Mouse (Mus musculus) left cerebral cortex, adult 11 months (tissue): ENCODE results near the gene D17Wsu92e.

Experiments
- DNase-seq: peaks from one replicate; pipeline ENCODE4 v3.0.0; 2022; ENCODE audit warnings: low spot score

Gene D17Wsu92e

DNA sequence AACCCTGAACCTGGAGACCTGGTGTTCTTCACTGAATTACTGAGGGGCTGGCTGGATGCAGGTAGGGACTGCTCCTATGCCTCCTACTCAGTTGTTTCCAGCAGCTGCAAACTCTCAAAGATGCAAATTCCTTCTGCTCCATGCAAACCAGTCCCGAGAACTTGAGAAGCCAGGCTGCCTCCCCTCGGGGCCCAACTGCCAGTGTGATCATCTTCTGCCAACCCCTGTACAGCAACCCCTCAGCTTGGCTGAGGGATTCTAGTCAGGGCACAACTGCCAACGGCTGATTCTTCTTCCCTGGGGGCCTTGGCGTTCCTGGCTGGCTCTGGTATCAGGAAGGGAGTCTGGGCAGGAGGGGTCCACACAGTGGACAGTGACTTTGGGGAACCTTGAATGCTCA lies 74.0 kb downstream of the D17Wsu92e start:
- no peak for DNase-seq

DNA sequence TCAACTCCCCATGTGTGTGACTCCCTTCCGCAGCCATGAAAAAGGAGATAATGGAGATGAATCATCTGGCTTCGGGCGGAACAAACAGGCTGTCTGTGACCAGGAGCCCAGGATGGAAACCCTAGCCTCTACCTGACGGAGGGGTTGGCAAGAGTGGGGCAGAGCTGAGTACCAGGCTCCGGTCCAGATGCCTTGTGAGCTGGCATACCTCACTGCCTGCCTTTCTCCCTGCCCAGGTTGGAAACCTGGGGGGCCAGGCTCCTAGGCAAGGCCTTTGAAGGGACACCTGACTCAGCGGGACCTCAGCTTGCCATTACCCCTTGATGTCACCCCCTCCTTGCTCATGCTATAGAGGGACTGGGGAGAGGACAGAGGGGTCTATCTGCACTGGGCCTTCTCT lies 79.5 kb downstream of the D17Wsu92e start:
- no peak for DNase-seq

DNA sequence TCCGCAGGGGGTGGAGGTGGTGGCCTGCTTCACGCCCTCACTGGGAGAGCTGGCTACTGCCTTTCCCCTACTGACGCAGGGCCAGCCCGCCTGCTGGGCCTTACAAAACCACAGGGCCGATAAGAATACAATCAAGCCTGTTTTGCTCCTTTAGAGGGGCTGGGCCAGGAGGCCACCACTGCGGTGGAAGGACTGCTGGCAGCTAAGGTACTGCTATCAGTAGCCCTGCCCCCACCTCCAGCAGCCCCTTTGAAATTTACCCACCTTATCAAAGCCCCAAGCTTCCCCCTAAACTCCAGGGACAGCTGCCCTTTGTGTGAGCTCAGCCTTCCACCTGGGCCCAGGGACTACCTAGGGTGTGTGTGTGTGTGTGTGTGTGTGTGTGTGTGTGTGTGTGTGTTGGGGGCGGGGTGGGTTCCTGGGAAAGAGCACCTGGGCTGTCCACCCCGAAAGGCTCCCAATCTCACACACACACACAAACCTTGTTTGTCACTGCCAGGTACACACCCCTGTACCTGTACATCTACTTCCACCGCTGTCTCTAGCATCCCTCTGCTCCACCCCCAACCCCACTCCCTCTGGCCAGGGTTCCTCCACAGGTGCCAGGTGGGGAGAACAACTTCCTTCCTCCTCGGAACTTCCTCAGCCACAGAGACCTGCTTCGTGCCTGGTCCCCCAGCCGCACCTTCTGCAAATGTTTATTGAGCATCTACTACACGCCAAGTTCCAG lies 85.9 kb downstream of the D17Wsu92e start:
- DNase-seq: no peak

DNA sequence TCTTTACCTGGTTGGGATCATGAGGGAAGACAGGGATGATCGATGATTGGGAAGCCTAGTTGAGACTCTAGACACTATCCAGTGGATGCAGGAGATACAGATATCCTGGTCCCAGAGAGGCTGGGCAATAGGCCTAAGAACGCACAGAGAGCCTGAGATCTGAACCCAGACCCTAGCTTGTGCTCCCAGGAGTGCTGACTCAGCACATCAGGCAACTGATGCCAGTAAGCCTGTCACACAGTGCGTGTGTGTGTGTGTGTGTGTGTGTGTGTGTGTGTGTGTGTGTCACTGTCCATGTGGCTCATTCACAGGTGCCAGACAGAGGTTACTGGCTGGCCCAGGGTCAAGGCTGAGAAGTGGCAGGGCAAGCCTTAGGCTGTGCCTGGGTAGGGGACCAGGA lies 87.8 kb downstream of the D17Wsu92e start:
- DNase-seq: no peak

DNA sequence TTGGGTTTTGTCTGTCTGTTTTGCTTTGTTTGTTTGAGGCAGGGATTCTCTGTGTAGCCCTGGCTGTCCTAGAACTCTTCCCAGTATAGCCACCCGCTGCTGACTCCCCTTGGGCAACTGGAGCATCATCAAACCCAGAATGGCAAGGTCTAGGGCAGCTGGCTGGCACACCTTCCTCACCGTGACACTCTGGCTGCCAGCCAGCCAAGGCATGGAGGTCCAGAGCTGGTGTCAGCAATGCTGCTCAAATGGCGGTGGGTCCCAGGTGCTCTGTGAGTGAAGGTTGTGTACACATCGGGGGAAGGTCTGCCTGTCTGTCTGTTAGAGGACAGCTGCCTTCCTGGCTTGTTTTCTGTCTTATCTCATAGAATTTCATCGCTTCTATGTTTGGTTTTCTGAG lies 88.3 kb downstream of the D17Wsu92e start:
- no peak for DNase-seq

DNA sequence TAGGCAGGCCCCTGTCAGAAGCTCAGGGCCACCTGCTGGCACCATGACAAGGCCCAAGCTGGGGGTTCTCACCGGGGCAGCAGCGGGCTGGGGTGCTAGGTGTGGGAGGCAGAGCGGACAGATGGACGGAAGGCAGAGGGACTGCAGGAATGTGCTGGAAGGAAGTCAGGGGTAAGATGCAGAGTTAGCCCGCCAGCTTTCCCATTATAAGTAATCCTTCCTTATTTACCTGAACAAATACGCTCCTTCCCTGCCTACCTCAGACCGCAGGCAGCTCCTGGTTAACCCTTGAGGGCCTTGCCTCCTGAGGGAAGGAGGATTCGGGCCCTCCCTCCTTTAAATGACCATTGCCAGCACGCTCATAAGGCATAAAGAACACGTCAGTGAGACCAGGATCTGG lies 91.7 kb downstream of the D17Wsu92e start, which contains the start of gene Spdef:
TSS of gene Spdef (minus strand) at position 186 of the 400 bp plus-strand sequence.
- DNase-seq: no peak

DNA sequence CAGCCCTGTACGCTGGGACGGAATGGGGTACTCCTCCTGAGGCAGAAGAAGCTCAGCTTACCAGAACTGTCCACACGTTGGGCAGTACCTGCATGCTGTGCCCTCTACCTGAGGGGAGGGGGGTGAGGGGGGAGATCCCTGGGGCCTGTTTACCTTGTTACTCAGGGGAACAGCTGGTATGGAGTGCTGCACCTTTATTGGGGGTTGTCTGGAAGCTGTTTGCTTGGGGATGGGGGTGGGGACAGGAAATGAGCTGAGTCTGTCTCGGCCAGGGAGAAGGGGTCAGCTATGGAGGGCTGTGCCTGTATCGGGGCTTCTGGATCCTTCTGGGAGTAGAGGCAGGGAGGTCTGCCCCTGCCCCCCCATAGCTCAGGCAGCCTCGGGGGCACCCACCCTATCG lies 93.9 kb downstream of the D17Wsu92e start:
- no peak for DNase-seq

DNA sequence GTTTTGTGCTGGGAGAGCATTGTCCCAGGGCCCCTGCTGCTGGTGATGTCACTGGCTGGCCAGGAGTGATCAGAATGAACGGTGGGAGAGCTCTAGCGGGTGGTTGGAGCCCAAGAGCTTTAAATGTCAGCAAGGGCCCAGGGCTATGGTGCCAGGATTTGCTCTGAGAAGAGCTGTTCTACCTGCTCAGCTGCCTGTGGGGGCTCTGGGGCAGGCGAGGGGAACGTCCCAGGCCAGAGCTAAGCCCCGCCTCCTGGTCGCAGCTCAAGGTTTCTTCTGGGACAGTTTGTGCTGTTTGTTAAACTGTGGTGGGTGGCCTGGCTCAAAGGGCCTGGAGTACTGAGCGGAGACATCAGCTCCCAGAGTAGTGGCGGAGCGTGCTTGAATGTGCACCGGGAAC lies 95.0 kb downstream of the D17Wsu92e start:
- DNase-seq: no peak

DNA sequence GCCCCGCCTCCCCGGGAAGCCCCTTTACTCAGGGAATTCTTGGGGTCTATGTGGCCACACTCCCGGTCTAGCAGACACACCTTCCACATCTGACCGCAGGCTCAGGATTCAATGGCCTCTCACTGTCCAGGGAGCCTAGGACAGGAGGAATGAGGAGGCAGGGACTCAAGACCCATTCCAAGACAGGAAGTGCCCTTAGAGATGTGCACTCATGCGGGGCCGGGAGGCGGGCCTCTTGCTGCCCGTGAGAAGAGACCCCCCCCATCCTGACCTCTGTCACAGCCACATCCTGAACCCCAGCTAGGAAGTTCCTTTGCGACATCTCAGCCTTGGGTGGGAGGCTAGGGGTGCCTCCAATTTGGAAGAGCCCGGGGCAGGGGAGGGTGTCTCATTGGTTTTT lies 95.4 kb downstream of the D17Wsu92e start:
- no peak for DNase-seq

DNA sequence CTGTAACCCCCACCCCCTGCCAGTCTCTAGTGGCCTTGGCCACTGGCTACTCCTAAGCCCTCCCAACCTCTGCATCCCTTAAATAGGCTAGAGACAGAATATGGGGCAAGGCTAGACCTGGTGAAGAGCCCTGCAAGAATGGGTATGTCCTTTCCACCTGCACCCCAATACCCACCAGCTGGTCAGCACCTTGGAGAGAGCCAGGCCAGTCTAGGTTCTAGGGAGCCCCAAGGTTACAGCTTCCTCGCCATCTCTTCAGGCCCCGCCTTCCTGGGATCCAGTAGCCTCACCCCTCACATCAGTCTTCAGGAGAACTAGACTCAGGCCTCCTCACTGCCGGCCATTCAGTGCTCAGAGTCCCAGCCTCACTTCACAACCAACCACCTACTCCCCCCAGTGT lies 96.1 kb downstream of the D17Wsu92e start:
- DNase-seq: no peak

DNA sequence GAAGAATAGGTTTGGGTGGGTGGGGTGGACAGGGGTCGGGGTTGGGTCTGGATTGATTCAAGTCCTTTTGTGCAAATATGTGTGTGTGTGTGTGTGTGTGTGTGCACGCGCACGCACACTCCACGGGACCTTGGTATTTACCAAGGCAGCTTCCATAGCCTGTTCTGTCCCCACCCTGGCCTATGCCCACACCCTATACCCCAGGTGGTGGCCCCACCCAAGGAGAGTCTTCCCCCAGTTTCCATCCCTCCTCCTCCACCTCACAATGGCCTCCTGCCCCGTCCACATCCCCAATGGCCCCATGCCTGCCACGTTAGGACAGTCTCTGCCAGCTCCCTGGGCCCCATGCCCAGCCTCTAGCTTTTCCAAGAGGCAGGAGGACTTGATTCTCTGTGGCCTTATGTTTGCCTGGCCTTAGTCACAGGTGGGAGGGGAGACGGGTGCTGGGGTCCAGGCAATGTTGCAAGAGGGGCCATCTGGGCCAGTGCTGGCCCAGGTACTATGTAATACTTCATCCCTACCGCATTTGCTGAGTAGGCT lies 99.3 kb downstream of the D17Wsu92e start:
- DNase-seq: no peak

DNA sequence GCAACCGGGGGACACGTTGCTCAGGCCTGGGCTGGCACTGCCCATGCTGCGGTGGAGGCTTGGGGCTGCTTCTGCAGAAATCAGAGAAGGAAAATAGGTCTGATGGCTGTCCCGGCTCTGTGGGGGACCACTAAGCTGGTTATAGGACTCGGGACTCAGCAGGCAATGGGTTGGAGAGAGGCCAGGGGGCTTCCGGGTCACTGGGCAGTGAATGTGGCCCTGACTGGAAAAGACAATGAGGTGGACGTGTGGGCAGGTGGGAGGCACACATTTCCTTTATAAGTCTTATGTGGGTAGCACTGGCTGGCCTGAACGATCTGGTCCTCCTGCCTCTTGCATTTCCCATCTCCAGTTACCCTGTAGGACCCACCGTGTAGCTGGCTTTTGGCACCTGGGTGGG lies 100.1 kb downstream of the D17Wsu92e start:
- DNase-seq: no peak

DNA sequence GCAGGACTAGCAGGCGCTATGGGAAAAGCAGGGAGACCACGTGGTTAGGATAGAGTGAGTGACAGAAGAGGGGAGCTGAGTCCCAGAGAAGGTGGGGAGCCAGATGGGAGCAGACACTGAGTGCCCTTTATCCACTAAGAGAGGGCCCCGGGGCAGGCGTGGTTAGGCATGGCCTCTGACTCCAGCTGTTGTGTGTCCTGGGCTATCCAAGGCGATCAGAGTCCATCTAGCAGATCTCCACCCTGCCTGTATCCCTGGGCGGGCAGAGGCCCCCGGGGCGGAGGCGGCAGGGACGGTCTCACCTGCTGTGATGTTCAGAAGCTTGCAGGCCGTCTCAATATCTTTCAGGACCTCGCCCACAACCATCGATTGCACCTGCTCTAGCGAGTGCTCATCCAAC lies 100.8 kb downstream of the D17Wsu92e start:
- no peak for DNase-seq

DNA sequence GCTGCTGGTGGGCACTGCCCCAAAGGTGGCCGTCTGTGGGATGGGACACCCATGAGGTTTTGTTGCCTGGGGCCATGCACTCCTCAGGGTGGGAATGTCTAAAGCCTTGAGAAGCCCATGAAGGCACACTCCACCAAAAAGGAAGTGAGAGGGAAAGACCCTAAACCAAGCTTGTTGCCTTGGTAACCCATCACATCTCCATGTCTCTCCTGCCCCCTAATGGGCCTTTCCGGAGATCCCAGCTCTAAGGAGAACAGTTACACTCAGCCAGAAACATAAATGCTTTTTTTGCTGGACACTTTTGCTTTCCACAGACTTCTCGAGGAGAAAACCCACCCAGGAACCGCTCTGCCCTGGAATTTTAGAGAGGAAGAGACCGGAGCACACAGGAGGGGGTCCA lies 102.2 kb downstream of the D17Wsu92e start:
- no peak for DNase-seq

DNA sequence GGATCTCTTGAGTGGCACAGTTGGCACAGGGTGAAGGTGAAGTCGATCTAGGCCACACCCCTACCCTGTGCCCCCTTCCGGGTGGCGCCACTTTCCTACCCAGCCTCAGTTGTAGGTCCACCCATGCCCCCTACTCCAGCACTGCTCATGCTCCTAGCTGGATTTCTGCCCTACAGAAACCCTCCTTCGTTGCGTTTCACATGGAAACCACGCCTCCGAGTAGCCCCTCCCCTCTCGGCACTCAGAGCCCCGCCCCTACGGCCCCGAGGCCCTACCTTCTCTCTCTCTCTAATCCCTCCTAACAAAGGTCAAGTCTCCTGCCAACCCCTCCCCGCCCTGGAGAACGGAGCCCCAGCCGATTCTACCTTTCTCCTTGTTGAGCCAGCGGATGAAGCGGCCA lies 103.6 kb downstream of the D17Wsu92e start:
- DNase-seq: no peak

DNA sequence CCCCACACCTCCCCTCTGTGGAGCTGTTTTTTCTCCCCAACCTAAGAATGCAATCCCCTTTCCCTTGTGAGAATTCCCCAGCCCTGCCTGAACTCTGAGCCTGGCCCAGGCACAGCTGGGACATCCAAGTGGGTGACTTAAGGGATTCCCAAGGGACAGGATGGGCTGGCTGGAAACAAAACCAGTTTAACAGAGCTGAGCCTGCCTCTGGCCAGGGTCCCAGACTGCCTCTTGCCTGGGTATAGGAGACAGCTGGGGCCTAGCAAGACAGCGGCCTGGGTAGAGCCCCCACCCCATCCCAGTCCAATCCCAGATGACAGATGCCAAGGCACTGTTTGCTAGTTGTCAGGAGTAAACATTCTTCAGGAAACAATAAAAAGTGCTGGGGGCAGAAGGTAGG lies 107.6 kb downstream of the D17Wsu92e start:
- DNase-seq: no peak

DNA sequence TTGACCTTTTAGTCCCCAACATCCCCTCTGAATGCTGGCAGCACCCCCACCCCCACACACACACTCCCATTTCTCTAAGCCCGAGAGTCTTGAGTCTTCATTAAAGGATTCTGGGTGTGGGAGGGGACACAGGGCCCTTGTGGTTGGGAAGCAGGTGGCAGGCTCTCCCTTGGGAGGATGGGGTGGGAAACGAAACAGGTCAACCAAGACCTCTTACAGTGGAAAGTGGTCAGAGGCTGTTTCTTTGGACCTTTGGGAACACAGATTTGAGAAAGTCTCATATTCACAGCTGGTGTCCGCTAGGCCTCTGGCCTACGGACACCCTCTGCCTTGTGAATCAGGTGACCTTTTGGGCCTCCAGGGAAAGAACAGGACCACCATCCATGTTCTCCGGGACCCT lies 110.8 kb downstream of the D17Wsu92e start:
- no peak for DNase-seq

DNA sequence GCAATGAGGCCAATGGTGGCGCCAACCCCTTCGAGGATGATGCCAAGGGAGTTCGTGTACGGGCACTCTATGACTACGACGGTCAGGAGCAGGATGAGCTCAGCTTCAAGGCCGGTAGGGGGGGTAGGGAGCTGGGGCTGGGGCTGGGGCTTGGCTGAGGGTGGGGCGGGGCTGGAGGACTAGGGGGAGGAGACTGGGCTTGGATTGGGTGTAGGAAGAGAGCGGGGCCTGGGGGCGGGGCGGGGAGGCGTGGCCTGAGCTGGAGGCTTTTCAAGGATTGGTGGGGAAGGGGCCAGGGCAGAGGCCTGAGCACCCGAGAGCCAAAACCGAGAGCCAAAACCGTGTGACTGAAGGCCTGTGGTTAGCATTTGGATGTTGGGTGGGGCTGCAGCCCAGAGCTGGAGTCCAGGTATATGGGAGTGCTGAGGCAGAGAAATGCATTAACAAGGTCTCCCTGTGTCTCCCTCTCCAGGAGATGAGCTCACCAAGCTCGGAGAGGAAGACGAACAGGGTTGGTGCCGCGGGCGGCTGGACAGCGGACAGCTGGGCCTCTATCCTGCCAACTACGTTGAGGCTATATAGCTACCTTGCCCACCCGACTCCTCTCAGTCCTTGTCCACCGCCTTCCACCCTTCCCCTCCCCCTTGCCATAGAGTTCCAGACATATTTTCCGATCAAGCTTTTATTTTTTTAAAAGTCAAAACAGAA lies 112.3 kb downstream of the D17Wsu92e start:
- no peak for DNase-seq

DNA sequence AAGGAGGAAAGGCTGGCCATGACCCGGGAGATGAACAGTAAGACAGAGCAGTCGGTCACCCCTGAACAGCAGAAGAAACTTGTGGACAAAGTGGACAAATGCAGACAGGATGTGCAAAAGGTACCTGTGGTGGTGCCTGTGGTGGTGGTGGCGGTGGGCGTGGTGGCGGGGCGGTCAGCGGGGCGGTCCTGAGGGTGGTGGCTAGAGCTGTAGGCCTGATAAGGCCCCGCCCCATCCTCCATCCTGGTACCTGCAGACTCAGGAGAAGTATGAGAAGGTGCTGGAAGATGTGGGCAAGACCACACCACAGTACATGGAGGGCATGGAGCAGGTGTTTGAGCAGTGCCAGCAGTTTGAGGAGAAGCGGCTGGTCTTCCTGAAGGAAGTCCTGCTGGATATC lies 114.8 kb downstream of the D17Wsu92e start:
- no peak for DNase-seq

DNA sequence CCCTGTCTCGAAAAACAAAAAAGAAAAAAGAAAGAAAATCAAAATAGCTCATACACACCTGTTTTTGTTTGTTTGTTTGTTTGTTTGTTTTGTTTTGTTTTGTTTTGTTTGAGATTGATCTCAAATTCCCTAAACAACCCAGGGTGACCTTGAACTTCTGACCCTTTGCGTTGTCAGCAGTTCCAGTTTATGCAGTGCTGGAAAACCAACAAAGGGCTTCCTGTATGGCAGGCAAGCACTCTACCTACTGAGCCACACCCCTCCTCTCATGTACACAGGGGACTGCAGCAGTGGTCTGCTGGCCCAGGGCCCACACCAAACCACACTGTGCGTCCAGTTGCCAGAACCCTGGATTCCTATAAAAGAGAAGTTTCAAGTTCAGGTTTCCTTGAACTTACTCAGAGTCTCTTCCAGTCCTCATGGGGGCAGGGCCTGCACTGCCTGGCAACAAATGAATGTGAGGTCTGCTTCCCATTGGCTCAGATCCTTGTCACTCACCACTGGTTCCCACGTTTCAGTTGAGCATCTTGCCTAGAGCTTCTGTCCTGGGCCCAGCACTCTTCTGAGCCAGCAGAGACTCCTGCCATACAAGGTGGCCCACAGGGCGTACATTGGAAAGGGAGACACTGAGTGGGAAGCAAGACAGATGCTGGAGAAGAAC lies 116.4 kb downstream of the D17Wsu92e start:
- DNase-seq: no peak

DNA sequence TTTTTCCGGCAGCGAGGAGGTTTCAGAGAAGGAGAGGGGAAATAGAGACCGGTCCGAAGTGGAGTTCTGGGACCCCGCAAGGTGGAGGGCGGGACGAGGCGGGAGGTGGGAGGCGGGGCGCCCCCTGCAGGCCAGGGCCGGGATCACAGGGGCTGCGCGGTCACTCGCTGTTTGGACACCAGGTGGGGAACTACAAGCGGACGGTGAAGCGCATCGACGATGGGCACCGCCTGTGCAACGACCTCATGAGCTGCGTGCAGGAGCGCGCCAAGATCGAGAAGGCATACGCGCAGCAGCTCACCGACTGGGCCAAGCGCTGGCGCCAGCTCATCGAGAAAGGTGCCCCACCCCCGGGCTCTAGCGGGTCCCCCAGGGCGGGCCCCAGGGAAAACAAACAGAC lies 117.9 kb downstream of the D17Wsu92e start:
- DNase-seq: no peak

DNA sequence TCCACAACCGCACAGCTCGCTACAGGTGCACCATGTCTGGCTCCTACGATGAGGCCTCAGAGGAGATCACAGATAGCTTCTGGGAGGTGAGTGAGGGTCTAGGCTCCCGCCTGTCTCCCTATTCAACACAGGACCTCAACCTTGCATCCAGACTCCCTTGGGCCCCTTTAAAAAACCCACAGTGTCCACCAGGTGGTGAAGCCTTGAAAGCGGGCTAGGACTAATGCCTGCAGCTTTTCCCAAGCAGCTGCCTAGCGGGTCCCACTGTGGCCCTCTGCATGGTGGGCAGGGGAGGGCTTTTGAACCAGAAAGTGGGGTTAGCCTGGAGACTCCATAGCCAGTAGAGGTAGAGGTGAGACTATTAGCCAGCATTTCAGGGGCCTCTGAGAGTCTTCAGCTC lies 118.6 kb downstream of the D17Wsu92e start:
- DNase-seq: no peak
